ENCODE assay signal across 21 mouse cellular contexts in genomic region chr4:129139642-129140041, GRCm38 (mm10). TPM values are rescaled to one million over a fixed set of nuclear protein-coding genes. Genes with fewer than 3 reads are reported as not detected.
DNase-seq lines count a peak whose midpoint lies in the region; ATAC-seq and TF ChIP-seq lines count a peak whose summit lies in the region.
"Had no signal": no experiment of that assay in that cellular context is flagged by ENCODE, and none has a peak within 500 bp of the region (broad histone marks: within the 10 kb centered on the region; RNA-seq: fewer than 3 reads in every experiment).

No protein-coding gene starts in this region.

- no peak for TF ChIP-seq CTCF in testis, adult 2 months (IDR thresholded peaks at IDR 0.05; ENCODE audit: control insufficient read depth, insufficient read depth, insufficient replicate concordance, low read depth, low read length)

- no peak for TF ChIP-seq POLR2A in testis, adult 2 months (IDR thresholded peaks at IDR 0.05; ENCODE audit: control insufficient read depth, low read depth, low read length)

- H3K4me3 ChIP-seq in intestine, embryonic 16.5 days (ENCODE audit: low read length): no peak overlapping the region
- H3K4me3 ChIP-seq in intestine, embryonic 15.5 days (replicated peaks): no peak overlapping the region
- H3K4me3 ChIP-seq in testis, adult 2 months (ENCODE audit: control insufficient read depth, low read depth, low read length): no peak overlapping the region
- peak overlapping the region; percentile 27 for H3K4me3 ChIP-seq in liver, embryonic 15.5 days (replicated peaks)
- H3K4me3 ChIP-seq: embryonic facial prominence, embryonic 12.5 days; forebrain, embryonic 13.5 days; kidney, embryonic 15.5 days; limb, embryonic 12.5 days; midbrain, embryonic 12.5 days had no signal

- no peaks in the 10 kb centered on the region for H3K9me3 ChIP-seq in intestine, embryonic 16.5 days (ENCODE audit: control insufficient read depth, low read length)
- H3K9me3 ChIP-seq in intestine, embryonic 15.5 days: no peaks in the 10 kb centered on the region
- no peaks in the 10 kb centered on the region for H3K9me3 ChIP-seq in liver, embryonic 15.5 days (replicated peaks)
- H3K9me3 ChIP-seq: embryonic facial prominence, embryonic 12.5 days; forebrain, embryonic 13.5 days; kidney, embryonic 15.5 days; limb, embryonic 12.5 days; midbrain, embryonic 12.5 days had no signal

- no peak for DNase-seq in testis, postnatal 10 days (ENCODE audit: low spot score)
- DNase-seq in thymus, adult 18-20 months: no peak
- no peak for DNase-seq in gastrocnemius, postnatal 4 days (ENCODE audit: low spot score in 2 of 2)
- DNase-seq: adrenal gland, postnatal 14 days; heart, postnatal 14 days; lung, postnatal 10 days; thymus, postnatal 25 days had no signal

- peaks cover 9% of the 10 kb centered on the region for H3K4me1 ChIP-seq in intestine, embryonic 16.5 days (ENCODE audit: control insufficient read depth, insufficient read depth, low read length)
- H3K4me1 ChIP-seq in intestine, embryonic 15.5 days (replicated peaks): peaks cover 24% of the 10 kb centered on the region
- H3K4me1 ChIP-seq in testis, adult 2 months (ENCODE audit: control insufficient read depth, insufficient read depth, low read length): peaks cover 7% of the 10 kb centered on the region
- H3K4me1 ChIP-seq in liver, embryonic 15.5 days (replicated peaks): peaks cover 68% of the 10 kb centered on the region

- 85% methylated on average over 5 of the region's 5 CpGs for WGBS in intestine, embryonic 16.5 days
- WGBS in intestine, embryonic 15.5 days: 62% methylated on average over 5 of the region's 5 CpGs
- WGBS in liver, embryonic 15.5 days (ENCODE audit: insufficient replicate concordance): 15% methylated on average over 5 of the region's 5 CpGs

- no peaks in the 10 kb centered on the region for H3K36me3 ChIP-seq in intestine, embryonic 16.5 days (ENCODE audit: control insufficient read depth, insufficient read depth, low read length)
- no peaks in the 10 kb centered on the region for H3K36me3 ChIP-seq in intestine, embryonic 15.5 days
- H3K36me3 ChIP-seq in testis, adult 2 months (ENCODE audit: control insufficient read depth, insufficient read depth, low read length): no peaks in the 10 kb centered on the region
- no peaks in the 10 kb centered on the region for H3K36me3 ChIP-seq in liver, embryonic 15.5 days (replicated peaks)
- H3K36me3 ChIP-seq: kidney, embryonic 15.5 days; midbrain, embryonic 12.5 days had no signal

- peaks cover 24% of the 10 kb centered on the region for H3K27me3 ChIP-seq in intestine, embryonic 16.5 days (replicated peaks; ENCODE audit: control insufficient read depth, insufficient read depth, low read length)
- H3K27me3 ChIP-seq in intestine, embryonic 15.5 days (replicated peaks): peaks cover 20% of the 10 kb centered on the region
- no peaks in the 10 kb centered on the region for H3K27me3 ChIP-seq in testis, adult 2 months (ENCODE audit: control insufficient read depth, insufficient read depth, low read length)
- H3K27me3 ChIP-seq in liver, embryonic 15.5 days: peaks cover 46% of the 10 kb centered on the region

- H3K4me2 ChIP-seq in intestine, embryonic 16.5 days (ENCODE audit: low read depth, low read length): no peak overlapping the region
- H3K4me2 ChIP-seq in intestine, embryonic 15.5 days (replicated peaks): no peak overlapping the region
- H3K4me2 ChIP-seq in liver, embryonic 15.5 days: peak overlapping the region; percentile 62
- H3K4me2 ChIP-seq: embryonic facial prominence, embryonic 12.5 days; forebrain, embryonic 13.5 days; kidney, embryonic 15.5 days; limb, embryonic 12.5 days; midbrain, embryonic 12.5 days had no signal

- ATAC-seq in intestine, embryonic 16.5 days: 0 out of 2 replicates have a peak, but pooled peaks have one; percentile 16
- no peak; the same call in 1 of the 2 replicates for ATAC-seq in intestine, embryonic 15.5 days
- ATAC-seq in liver, embryonic 15.5 days (ENCODE audit: insufficient read depth): peak; percentile 92
- no peak for ATAC-seq in frontal cortex, adult (ENCODE audit: low TSS enrichment)
- ATAC-seq: forebrain, embryonic 13.5 days had no signal

- H3K27ac ChIP-seq in intestine, embryonic 16.5 days (ENCODE audit: low read length): no peak overlapping the region
- no peak overlapping the region for H3K27ac ChIP-seq in intestine, embryonic 15.5 days
- peak overlapping the region; percentile 3; the same call in 1 of the 2 replicates for H3K27ac ChIP-seq in testis, adult 2 months (ENCODE audit: control insufficient read depth, insufficient read depth, low read depth, low read length)
- peak overlapping the region; percentile 83 for H3K27ac ChIP-seq in liver, embryonic 15.5 days (replicated peaks)
- H3K27ac ChIP-seq: embryonic facial prominence, embryonic 12.5 days; forebrain, embryonic 13.5 days; kidney, embryonic 15.5 days; limb, embryonic 12.5 days; midbrain, embryonic 12.5 days had no signal

- H3K9ac ChIP-seq in intestine, embryonic 16.5 days (ENCODE audit: low read depth, low read length): no peak overlapping the region
- H3K9ac ChIP-seq in intestine, embryonic 15.5 days: no peak overlapping the region
- H3K9ac ChIP-seq in liver, embryonic 15.5 days: peak overlapping the region; percentile 39; the same call in 1 of the 2 replicates
- H3K9ac ChIP-seq: embryonic facial prominence, embryonic 12.5 days; forebrain, embryonic 13.5 days; kidney, embryonic 15.5 days; limb, embryonic 12.5 days; midbrain, embryonic 12.5 days had no signal

RNA-seq across cellular contexts. Expression of gene Fndc5, which starts 2.8 kb away (rescaled TPM):
- polyA plus RNA-seq in intestine, embryonic 16.5 days (2015; fragmentation: Nextera tagmentation; extraction: Ambion mirVana): 1.5 and 2.2 TPM in 2 replicates
- polyA plus RNA-seq in intestine, embryonic 15.5 days (2015; fragmentation: Nextera tagmentation; extraction: Ambion mirVana): 2.7 and 2.9 TPM in 2 replicates
- polyA plus RNA-seq in testis, adult 2 months (2012; rRNA removed): 9.1 and 11.0 TPM in 2 replicates
- 1.0 and 1.1 TPM in 2 replicates for polyA plus RNA-seq in liver, embryonic 15.5 days (2015; fragmentation: Nextera tagmentation; extraction: Ambion mirVana)
- 10 to 100 TPM; 52.3 to 54.3 TPM for total RNA-seq in gastrocnemius, postnatal 4 days (2021)

RNA-seq across cellular contexts. Expression of gene Hpca, which starts 17.8 kb away (rescaled TPM):
- 4.0 and 4.5 TPM in 2 replicates for polyA plus RNA-seq in intestine, embryonic 16.5 days (2015; fragmentation: Nextera tagmentation; extraction: Ambion mirVana)
- polyA plus RNA-seq in intestine, embryonic 15.5 days (2015; fragmentation: Nextera tagmentation; extraction: Ambion mirVana): 4.1 and 5.2 TPM in 2 replicates
- 9.3 and 10.2 TPM in 2 replicates for polyA plus RNA-seq in testis, adult 2 months (2012; rRNA removed)
- 0.31 and 0.66 TPM in 2 replicates for polyA plus RNA-seq in liver, embryonic 15.5 days (2015; fragmentation: Nextera tagmentation; extraction: Ambion mirVana)
- 1 to 10 TPM in 1 of 2 experiments, under 1 TPM in 1; 0.52 to 1.1 TPM for total RNA-seq in gastrocnemius, postnatal 4 days (2021)
- total RNA-seq: gastrocnemius, adult 18-20 months had no signal
- polyA plus RNA-seq: spleen, adult 2 months had no signal

RNA-seq across cellular contexts. Expression of gene Tmem54, which starts 34.3 kb away (rescaled TPM):
- 159 and 167 TPM in 2 replicates for polyA plus RNA-seq in intestine, embryonic 16.5 days (2015; fragmentation: Nextera tagmentation; extraction: Ambion mirVana)
- polyA plus RNA-seq in intestine, embryonic 15.5 days (2015; fragmentation: Nextera tagmentation; extraction: Ambion mirVana): 90.0 and 106 TPM in 2 replicates
- polyA plus RNA-seq in testis, adult 2 months (2012; rRNA removed): 0.42 and 2.4 TPM in 2 replicates
- 1.2 and 1.9 TPM in 2 replicates for polyA plus RNA-seq in liver, embryonic 15.5 days (2015; fragmentation: Nextera tagmentation; extraction: Ambion mirVana)
- total RNA-seq in gastrocnemius, postnatal 4 days (2021): under 1 TPM in 1 of 2 experiments, not detected in 1; 0.73 TPM
- total RNA-seq: adrenal gland, postnatal 14 days; gastrocnemius, adult 18-20 months; heart, adult 8-10 months; heart, postnatal 14 days; layer of hippocampus, postnatal 10 days had no signal
- polyA plus RNA-seq: forebrain, embryonic 13.5 days had no signal

RNA-seq across cellular contexts. Expression of gene S100pbp, which starts 49.9 kb away (rescaled TPM):
- 10.3 and 10.9 TPM in 2 replicates for polyA plus RNA-seq in intestine, embryonic 16.5 days (2015; fragmentation: Nextera tagmentation; extraction: Ambion mirVana)
- polyA plus RNA-seq in intestine, embryonic 15.5 days (2015; fragmentation: Nextera tagmentation; extraction: Ambion mirVana): 12.5 and 14.5 TPM in 2 replicates
- 26.8 and 34.6 TPM in 2 replicates for polyA plus RNA-seq in testis, adult 2 months (2012; rRNA removed)
- 6.0 and 6.6 TPM in 2 replicates for polyA plus RNA-seq in liver, embryonic 15.5 days (2015; fragmentation: Nextera tagmentation; extraction: Ambion mirVana)
- total RNA-seq in gastrocnemius, postnatal 4 days (2021): 10 to 100 TPM; 20.4 to 21.7 TPM

RNA-seq across cellular contexts. Expression of gene Yars, which starts 49.9 kb away (rescaled TPM):
- polyA plus RNA-seq in intestine, embryonic 16.5 days (2015; fragmentation: Nextera tagmentation; extraction: Ambion mirVana): 104 and 107 TPM in 2 replicates
- polyA plus RNA-seq in intestine, embryonic 15.5 days (2015; fragmentation: Nextera tagmentation; extraction: Ambion mirVana): 94.2 and 97.2 TPM in 2 replicates
- polyA plus RNA-seq in testis, adult 2 months (2012; rRNA removed): 9.5 and 11.9 TPM in 2 replicates
- polyA plus RNA-seq in liver, embryonic 15.5 days (2015; fragmentation: Nextera tagmentation; extraction: Ambion mirVana): 60.8 and 62.4 TPM in 2 replicates
- total RNA-seq in gastrocnemius, postnatal 4 days (2021): 10 to 100 TPM; 47.6 to 50.1 TPM

Comparison
In these comparisons a context has a peak if more than half of its experiments do, and no peak if none do; other contexts are left out.
1. ATAC-seq: peak in intestine, embryonic 16.5 days (single experiment) and liver, embryonic 15.5 days (single experiment); none in intestine, embryonic 15.5 days (single experiment) and frontal cortex, adult (single experiment).
2. H3K27ac ChIP-seq: peak in testis, adult 2 months (single experiment) and liver, embryonic 15.5 days (single experiment); none in intestine, embryonic 16.5 days (single experiment) and intestine, embryonic 15.5 days (single experiment).
3. RNA of gene Tmem54, which starts 34.3 kb away (polyA plus RNA-seq): 159 to 167 TPM in intestine, embryonic 16.5 days and 90.0 to 106 TPM in intestine, embryonic 15.5 days; 1.2 to 1.9 TPM in liver, embryonic 15.5 days and 0.42 to 2.4 TPM in testis, adult 2 months; every median in the first group is over 10 times any median in the second.